18 mouse cellular contexts compared by ENCODE assay signal in the genomic region with DNA sequence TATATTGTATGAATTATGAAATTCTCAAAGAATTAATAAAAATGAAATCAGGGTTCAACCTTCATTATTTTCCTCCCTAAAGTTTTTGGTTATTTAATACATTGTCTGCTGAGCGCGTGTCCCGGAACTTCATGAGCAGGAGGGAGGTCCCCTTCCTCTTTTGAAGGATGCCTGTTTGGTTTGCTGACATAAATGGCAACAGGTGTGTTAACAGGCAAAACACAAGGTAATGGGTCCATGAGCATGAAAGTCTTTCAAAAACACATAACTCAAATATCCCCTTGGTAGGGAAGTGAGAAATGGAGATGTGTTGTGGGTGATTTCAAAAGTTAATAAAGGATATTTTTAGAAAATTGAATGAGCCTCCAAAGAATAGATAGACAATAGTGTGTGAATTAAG.
"Had no signal": no experiment of that assay in that cellular context is flagged by ENCODE, and none has a peak within 500 bp of the region (broad histone marks: within the 10 kb centered on the region; RNA-seq: fewer than 3 reads in every experiment).

No protein-coding gene starts in this region.

- ATAC-seq: liver, embryonic 12.5 days had no signal

- H3K4me1 ChIP-seq: limb, embryonic 13.5 days; liver, embryonic 12.5 days; liver, embryonic 15.5 days had no signal

- H3K4me3 ChIP-seq: limb, embryonic 13.5 days; liver, embryonic 12.5 days; liver, embryonic 15.5 days; lung, embryonic 15.5 days had no signal

- DNase-seq: kidney, adult 9 months; kidney, postnatal 14 days; kidney, postnatal 4 days; left cerebral cortex, postnatal 4 days; liver; lung, adult 18-20 months; lung, postnatal 10 days; lung, postnatal 4 days; midbrain, embryonic 14.5 days; right cerebral cortex, adult 18-20 months; right cerebral cortex, postnatal 25 days; spleen, adult 18-20 months; thymus, postnatal 25 days had no signal

- H3K4me2 ChIP-seq: limb, embryonic 13.5 days; liver, embryonic 12.5 days; liver, embryonic 15.5 days; lung, embryonic 15.5 days; midbrain, embryonic 11.5 days had no signal

- H3K27ac ChIP-seq: limb, embryonic 13.5 days; liver, embryonic 12.5 days; liver, embryonic 15.5 days; lung, embryonic 15.5 days had no signal

- H3K9me3 ChIP-seq: limb, embryonic 13.5 days; liver, embryonic 12.5 days; liver, embryonic 15.5 days; lung, embryonic 15.5 days had no signal

- H3K36me3 ChIP-seq: limb, embryonic 13.5 days; liver, embryonic 12.5 days; liver, embryonic 15.5 days; lung, embryonic 15.5 days had no signal

- H3K27me3 ChIP-seq: limb, embryonic 13.5 days; liver, embryonic 12.5 days; liver, embryonic 15.5 days; lung, embryonic 15.5 days had no signal

- H3K9ac ChIP-seq: limb, embryonic 13.5 days; liver, embryonic 12.5 days; liver, embryonic 15.5 days; lung, embryonic 15.5 days had no signal
